Mouse (Mus musculus): ENCODE results near the gene Cxcr6.

The Cxcr6 gene

DNA sequence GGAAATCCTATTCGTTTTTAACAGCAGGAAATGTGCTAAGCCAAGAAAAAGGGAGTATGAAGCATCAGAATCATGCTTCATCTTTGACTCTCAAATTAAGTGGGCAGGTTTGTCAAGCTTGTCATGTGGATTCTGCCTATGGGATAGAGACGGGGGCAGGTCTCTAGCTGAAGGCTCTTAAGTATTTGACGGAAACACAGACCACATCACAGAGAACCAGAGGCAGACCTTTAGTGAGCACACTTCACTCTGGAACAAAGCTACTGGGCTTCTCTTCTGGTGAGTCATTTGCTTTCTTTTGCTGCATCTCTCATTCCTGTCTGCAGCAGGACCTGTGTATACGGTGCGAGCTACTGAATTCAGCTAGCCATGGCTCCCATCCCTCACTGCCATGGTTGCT is at the start of gene Cxcr6:
Gene Cxcr6 (plus strand): TSS at position 209 of the 400 bp plus-strand sequence.
- DNase-seq = no peak

DNA sequence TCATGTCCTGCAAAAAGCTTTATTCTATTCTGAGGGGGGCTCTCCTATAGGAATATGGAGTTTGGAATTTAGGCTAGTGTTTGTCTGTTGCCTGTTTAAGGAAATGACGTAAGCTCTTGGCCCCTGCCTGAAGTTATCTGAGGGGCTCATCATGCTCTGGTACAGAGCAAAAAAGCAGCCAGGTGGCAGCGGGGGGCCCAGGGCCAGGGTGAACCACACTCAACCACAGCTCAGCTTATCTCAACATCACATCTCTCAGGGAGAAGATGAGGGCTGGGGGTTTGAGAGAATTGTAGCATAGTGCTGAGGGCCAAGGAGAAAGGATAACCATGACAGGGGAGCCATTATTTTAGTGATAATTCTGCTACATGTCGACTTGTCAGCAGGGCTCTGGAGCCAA is 49.5 kb upstream of the Cxcr6 start:
- DNase-seq = peak; percentile 94

GRCm38 (mm10) chr9:123757326-123757725 is 48.9 kb upstream of the Cxcr6 start:
- DNase-seq = peak; percentile 55

- peak; percentile 13 for DNase-seq
Observed at GRCm38 (mm10) chr9:123758156-123758555, 48.1 kb upstream of the Cxcr6 start.

- DNase-seq = peak; percentile 74
Observed at GRCm38 (mm10) chr9:123758645-123759044, 47.6 kb upstream of the Cxcr6 start.

DNA sequence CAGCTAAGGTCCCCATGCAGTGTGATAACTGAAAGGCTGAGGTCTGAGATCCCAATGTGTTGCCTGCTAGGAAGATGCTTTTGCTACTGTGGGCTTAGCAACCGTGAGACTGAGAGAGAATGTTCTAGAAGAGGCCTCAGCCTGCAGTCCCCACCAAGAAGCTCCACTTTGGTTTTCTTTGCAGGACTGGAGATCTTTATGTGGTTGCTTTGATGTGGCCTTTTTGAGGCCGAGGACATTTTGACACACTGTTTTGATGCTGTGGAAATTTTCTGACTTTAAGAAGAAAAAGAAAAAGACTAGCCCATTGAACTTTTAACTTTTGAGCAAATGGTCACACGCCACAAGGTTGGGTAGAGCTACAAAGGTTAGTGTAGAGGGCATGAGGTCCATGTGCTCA is 45.5 kb upstream of the Cxcr6 start:
- peak; percentile 31 for DNase-seq

DNA sequence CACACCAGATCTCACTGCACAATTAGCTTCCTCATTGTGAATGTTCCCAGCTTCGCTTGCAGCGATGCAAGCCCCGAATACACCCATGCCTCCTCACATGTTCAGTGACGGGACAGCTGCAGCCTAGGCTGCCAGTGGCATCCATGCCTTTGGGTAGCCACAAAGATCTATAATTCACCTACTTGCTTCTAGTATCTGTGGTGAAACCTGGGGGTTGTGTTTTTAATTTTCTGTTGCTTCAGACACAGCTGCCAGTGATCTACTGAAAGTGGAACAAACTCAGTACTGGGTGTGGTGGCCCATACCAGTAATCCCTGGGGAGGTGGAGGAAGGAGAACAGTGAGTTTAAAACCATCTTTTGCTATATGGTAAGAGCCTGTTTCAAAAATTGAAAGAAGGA is 43.4 kb upstream of the Cxcr6 start:
- DNase-seq = peak; percentile 62

DNA sequence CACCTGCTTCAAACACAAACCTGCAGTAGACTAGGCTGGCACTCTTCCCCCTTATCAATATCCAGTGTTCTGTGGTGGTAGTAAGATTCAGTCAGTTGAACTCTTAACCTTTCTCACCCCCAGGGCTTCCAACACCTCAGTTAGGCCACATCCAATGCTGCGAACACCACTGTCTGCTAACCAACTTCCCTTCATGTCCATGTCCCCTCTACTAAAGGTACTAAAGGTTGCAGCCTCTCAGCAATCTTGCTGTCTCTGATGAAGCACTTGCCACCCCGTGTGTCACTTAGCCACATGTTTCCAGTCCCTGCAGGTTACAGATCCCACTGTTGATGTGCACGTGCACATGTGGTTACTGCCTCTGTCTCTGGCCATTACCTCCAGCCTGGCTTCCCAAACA is 42.5 kb upstream of the Cxcr6 start:
- peak; percentile 58 for DNase-seq

GRCm38 (mm10) chr9:123766996-123767395 is 39.3 kb upstream of the Cxcr6 start:
- DNase-seq = peak; percentile 85

- peak; percentile 38 for DNase-seq
Observed at GRCm38 (mm10) chr9:123768443-123768842, 37.8 kb upstream of the Cxcr6 start.

- peak; percentile 58 for DNase-seq
Observed at GRCm38 (mm10) chr9:123769532-123769931, 36.7 kb upstream of the Cxcr6 start.

GRCm38 (mm10) chr9:123773299-123773698 is 33.0 kb upstream of the Cxcr6 start:
- DNase-seq = peak; percentile 73

DNA sequence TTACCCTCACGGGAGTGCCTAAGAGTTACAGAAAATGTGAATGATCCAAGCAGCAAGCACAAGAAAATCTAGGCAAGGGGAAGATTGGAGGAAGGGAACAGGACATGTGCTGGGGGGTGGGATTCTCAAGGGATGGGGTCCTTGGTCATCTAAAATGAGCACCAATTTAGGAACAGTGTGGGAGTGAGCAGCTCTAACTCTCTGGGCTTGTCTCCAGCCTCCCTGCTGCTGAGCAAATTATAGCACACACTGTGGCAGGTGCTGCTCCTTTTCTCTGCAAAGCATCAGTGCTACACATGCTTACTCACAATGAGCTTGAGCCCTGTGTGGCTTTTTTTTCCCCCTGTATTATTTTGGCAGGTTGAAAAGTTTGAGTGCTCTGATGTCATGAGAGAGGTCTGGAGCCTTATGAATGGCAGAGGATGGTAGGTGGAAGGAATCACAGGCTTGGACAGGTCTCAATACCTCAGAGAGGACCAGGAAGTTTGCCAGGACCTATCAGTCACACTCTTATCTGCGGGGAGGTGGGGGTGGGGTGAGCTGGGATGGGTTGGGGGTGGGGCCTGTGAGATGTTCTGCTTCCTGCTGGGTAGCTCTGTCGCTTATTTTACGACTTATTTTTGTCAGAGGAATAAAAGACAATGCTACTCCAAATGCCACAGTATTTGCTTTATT is 17.3 kb upstream of the Cxcr6 start:
- no peak for DNase-seq

- peak; percentile 79 for DNase-seq
Observed at GRCm38 (mm10) chr9:123796174-123796573, 10.1 kb upstream of the Cxcr6 start.

GRCm38 (mm10) chr9:123801527-123801926 is 4.7 kb upstream of the Cxcr6 start:
- DNase-seq = no peak

DNA sequence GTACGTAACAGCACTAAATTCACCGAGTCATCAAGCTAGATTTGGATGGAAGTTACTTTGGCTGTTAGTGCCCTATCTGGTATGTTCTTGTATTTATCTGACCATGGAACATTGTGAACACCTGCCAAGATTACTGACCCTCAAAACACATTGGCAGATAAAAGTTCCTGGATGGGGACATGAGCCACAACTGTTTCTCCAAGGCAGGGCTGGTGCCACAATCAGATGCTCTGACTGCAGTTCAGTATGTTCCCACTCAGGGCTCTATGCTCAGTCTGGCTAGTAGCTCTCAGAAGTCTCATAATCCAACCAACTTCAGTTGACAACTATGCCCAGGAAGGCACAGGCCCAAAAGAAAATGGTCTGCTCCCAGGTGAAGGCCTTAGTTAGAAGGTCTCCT is 3.9 kb upstream of the Cxcr6 start:
- no peak for DNase-seq

- no peak for DNase-seq
Observed at GRCm38 (mm10) chr9:123802896-123803295, 3.4 kb upstream of the Cxcr6 start.

- DNase-seq = no peak
Observed at GRCm38 (mm10) chr9:123805241-123805640, 1.0 kb upstream of the Cxcr6 start.

GRCm38 (mm10) chr9:123808583-123808982 is 2.3 kb downstream of the Cxcr6 start:
- DNase-seq = no peak

DNA sequence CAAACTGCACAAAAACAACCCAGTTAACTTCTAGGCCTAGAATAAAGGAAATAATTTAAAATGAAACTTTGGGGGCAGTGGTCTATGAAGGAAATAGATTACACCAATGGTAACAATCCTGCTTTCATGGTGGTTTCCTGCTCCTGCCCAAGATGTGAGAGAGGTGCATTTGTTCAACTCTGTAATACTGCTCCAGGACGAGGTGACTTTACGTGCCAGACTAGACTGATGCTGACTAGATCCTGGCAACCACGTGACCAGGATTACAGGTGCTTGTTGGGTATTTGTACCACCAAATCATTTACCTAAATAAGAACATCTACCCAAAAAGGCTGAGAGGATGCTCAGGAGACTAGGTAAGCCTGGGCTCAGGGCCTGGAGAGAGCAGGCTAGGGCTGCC is 5.6 kb downstream of the Cxcr6 start:
- no peak for DNase-seq

DNA sequence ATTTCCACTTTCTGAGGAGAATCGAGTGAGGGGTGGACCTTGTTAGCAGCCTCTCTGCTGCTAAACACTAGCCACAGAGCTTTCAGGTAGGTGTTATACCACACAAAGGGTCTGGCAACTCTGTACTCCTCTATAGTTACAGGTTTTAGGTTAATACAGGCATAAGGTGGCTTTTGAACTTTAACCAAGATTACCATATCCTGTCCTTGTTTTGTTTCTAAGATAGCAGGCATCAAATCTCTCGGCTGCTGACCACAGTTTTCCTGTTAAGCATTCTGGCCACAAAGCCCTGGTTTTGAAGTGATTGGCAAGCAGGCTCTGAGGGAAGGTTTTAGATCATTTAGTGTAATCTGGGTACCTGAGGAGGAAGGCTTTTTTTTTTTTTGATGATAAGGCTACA is 8.1 kb downstream of the Cxcr6 start:
- DNase-seq = no peak

DNA sequence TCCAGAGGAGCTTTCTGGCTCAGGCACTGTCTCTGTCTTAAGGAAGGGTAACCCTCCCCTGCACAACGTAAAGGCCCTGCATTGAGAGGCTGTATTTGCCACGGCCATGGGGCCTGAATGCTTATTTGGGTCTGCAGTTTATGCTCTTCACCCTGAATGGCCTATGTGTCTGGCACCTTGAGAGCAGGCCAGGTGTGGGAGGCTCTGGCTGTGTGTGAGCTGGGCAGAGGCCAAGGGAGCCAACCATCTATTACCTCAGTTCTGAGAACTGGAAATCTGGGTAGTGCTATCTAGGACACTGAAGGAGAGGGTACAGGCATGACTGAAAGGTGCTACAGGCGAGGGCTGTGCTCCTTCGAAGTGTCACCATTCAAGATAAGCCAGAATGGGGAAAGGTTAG is 8.5 kb downstream of the Cxcr6 start:
- no peak for DNase-seq

- DNase-seq = no peak
Observed at GRCm38 (mm10) chr9:123815444-123815843, 9.2 kb downstream of the Cxcr6 start.

DNA sequence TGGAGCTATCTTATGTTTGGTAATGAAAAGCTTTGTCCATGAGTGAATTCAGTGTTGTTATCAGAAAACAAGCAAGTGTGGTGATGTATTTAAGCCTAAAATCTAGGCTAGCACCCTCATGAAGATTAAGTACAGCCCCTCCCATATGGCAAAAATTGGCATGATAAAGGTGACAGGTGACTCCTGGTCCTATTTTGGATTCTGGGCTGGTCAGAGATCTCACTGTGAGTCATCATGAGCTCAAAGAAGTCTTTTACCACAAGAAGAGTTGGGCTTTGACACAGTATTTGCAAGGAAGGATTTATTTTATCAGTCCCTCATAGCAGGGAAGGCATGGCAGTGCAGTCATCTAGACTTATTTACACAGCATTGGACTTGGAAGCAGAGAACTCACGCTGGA is 9.7 kb downstream of the Cxcr6 start:
- no peak for DNase-seq

DNA sequence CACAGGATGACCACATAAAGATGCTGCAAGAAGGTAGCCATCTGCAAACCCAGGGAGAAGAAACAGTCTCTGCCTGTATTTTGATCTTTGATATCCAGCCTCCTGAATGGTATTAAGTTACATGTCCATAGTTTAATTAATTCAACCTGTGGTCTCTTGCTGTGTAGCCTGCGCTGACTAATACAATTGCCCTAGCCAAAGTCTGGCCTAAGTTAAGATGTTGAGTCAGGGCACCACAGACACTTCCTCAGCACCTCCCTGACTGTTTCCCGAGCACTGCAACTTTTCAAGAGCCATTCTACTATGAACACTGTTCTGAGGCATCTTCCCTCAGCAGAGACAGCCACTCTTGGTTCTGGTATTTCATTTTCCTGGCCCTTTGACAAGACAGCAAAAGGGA is 12.3 kb downstream of the Cxcr6 start:
- no peak for DNase-seq

Measured in thymus, postnatal 14 days (tissue).